Mouse (Mus musculus) myocyte (in vitro differentiated cells): Measurements from ENCODE around the gene Arpc5l. TPM values are rescaled to one million over a fixed set of nuclear protein-coding genes. Genes with fewer than 3 reads are reported as not detected.

Experiments used
- H3K27me3 ChIP-seq: one replicate; pipeline ENCODE4 v1.6.1; 2011; ENCODE audit not compliant: control insufficient read depth, insufficient read depth, insufficient read length
- H3K36me3 ChIP-seq: one replicate; pipeline ENCODE4 v1.6.1; 2011; ENCODE audit not compliant: control insufficient read depth, insufficient read depth
- H3K4me2 ChIP-seq: one replicate; pipeline ENCODE4 v1.6.1; 2011; ENCODE audit warnings: low read depth, control low read depth
- H3K4me3 ChIP-seq: one replicate; pipeline ENCODE4 v1.5.1; 2011; ENCODE audit warnings: mild to moderate bottlenecking, control low read depth, moderate library complexity
- H3K79me2 ChIP-seq: one replicate; pipeline ENCODE4 v1.6.1; 2011; ENCODE audit not compliant: control insufficient read depth, insufficient read depth
- H3ac ChIP-seq: one replicate; pipeline ENCODE4 v1.6.1; 2011; ENCODE audit not compliant: control insufficient read depth, insufficient read length
- CEBPB ChIP-seq: IDR thresholded peaks from 2 replicates; pipeline ENCODE4 v1.6.1; 2011; ENCODE audit warnings: mild to moderate bottlenecking, moderate library complexity; ENCODE audit not compliant: poor library complexity, insufficient read depth, severe bottlenecking
- E2F4 ChIP-seq: IDR thresholded peaks from one replicate; pipeline ENCODE4 v1.6.1; 2011; ENCODE audit warnings: mild to moderate bottlenecking, control low read depth, moderate library complexity; ENCODE audit not compliant: insufficient read depth
- MAX ChIP-seq: IDR thresholded peaks from one replicate; pipeline ENCODE4 v1.6.1; 2011; ENCODE audit warnings: low read depth, mild to moderate bottlenecking, control low read depth
- MYOD1 ChIP-seq, 3 experiments: IDR thresholded peaks; one replicate each; pipeline ENCODE4 v1.6.1; 2011; ENCODE audit warnings: control low read depth in 2 of 3, low read depth in 2 of 3, mild to moderate bottlenecking in 2 of 3, moderate library complexity in 1 of 3; ENCODE audit not compliant: insufficient read length in 2 of 3, control insufficient read depth in 1 of 3
- MYOG ChIP-seq, 3 experiments: IDR thresholded peaks; one replicate each; pipeline ENCODE4 v1.6.1; 2011; ENCODE audit warnings: control low read depth in 2 of 3, low read depth in 2 of 3, mild to moderate bottlenecking in 2 of 3; ENCODE audit not compliant: insufficient read length in 2 of 3, control insufficient read depth in 1 of 3, insufficient read depth in 1 of 3
- POLR2A ChIP-seq: IDR thresholded peaks from one replicate; pipeline ENCODE4 v1.6.1; 2011; ENCODE audit warnings: low read depth, mild to moderate bottlenecking, control low read depth, moderate library complexity; ENCODE audit not compliant: insufficient read length
- POLR2AphosphoS2 ChIP-seq: IDR thresholded peaks from one replicate; pipeline ENCODE4 v1.6.1; 2011; ENCODE audit warnings: low read depth, control low read depth; ENCODE audit not compliant: insufficient read length
- REST ChIP-seq: IDR thresholded peaks from one replicate; pipeline ENCODE4 v1.6.1; 2011; ENCODE audit warnings: mild to moderate bottlenecking, control low read depth, moderate library complexity; ENCODE audit not compliant: insufficient read depth, insufficient read length
- SRF ChIP-seq: IDR thresholded peaks from one replicate; pipeline ENCODE4 v1.6.1; 2011; ENCODE audit warnings: low read depth; ENCODE audit not compliant: control insufficient read depth, insufficient read length
- TCF12 ChIP-seq: IDR thresholded peaks from one replicate; pipeline ENCODE4 v1.6.1; 2011; ENCODE audit warnings: mild to moderate bottlenecking, control low read depth; ENCODE audit not compliant: poor library complexity, insufficient read depth, severe bottlenecking
- TCF3 ChIP-seq: IDR thresholded peaks from one replicate; pipeline ENCODE4 v1.6.1; 2011; ENCODE audit warnings: low read depth, control low read depth; ENCODE audit not compliant: insufficient read length
- USF1 ChIP-seq: IDR thresholded peaks from one replicate; pipeline ENCODE4 v1.6.1; 2011; ENCODE audit warnings: low read depth, mild to moderate bottlenecking, control low read depth, moderate library complexity
- polyA plus RNA-seq: library from polyadenylated mRNA; unstranded; fragments of >200 nt; fragmentation: generic; extraction: Trizol; gene quantifications from one replicate; pipeline ENCODE4 v1.2.1, GENCODE M21; 2012; ENCODE audit warnings: missing spikeins

Arpc5l gene
- polyA plus RNA-seq, 1 experiment = 144 TPM

GRCm38 (mm10) chr2:38970057-38970456, 35.1 kb upstream of the Arpc5l start:
- H3K36me3 ChIP-seq = no peaks in the 10 kb centered on the region
- no peak overlapping the region for H3K4me2 ChIP-seq
- H3ac ChIP-seq = no peak overlapping the region
- TF ChIP-seq TCF12 = no peak
- TF ChIP-seq POLR2AphosphoS2 = no peak
- no peak for TF ChIP-seq TCF3
- no peak for TF ChIP-seq MYOG (IDR thresholded peaks at IDR 0.05; ENCODE audit: control insufficient read depth in 1 of 3, insufficient read depth in 1 of 3, insufficient read length in 2 of 3, low read depth in 2 of 3)
- TF ChIP-seq USF1 = no peak
- no peak for TF ChIP-seq MYOD1 (IDR thresholded peaks at IDR 0.05; ENCODE audit: control insufficient read depth in 1 of 3, insufficient read length in 2 of 3, low read depth in 2 of 3)
- no peak for TF ChIP-seq MAX
- TF ChIP-seq SRF = no peak
- no peak for TF ChIP-seq POLR2A
- no peak for TF ChIP-seq E2F4
- no peak for TF ChIP-seq REST
- TF ChIP-seq CEBPB = no peak
- H3K79me2 ChIP-seq = no peaks in the 10 kb centered on the region
- no peaks in the 10 kb centered on the region for H3K27me3 ChIP-seq
- H3K4me3 ChIP-seq = no peak overlapping the region

DNA sequence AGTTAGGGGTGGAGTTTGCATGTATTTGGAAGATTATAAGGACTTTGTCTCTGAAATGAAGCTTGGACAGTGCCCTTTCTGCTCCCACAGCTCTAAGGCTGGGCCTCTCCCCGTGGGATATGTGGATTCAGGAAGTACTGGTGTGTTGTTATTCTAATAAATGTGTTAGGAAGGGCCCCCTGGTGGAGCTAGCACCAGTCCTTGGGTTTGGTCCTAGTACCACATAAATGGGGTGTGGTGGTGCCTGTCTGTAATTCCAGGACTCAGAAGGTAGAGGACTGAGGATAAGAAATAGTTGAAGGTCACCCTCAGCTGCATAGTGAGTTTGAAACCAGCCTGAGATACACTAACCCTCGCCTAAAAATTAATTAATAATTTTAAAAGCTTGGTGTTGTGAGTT, 31.9 kb upstream of the Arpc5l start:
- Histone ChIP-seq H3K4me2 (peak overlapping the region; percentile 52), H3ac (no peak overlapping the region), H3K36me3 (no peaks in the 10 kb centered on the region), H3K79me2 (no peaks in the 10 kb centered on the region), H3K4me3 (no peak overlapping the region), H3K27me3 (no peaks in the 10 kb centered on the region)
- TF ChIP-seq MAX (no peak), REST (no peak), SRF (no peak), USF1 (no peak), POLR2A (no peak), MYOG (IDR thresholded peaks at IDR 0.05; ENCODE audit: control insufficient read depth in 1 of 3, insufficient read depth in 1 of 3, insufficient read length in 2 of 3, low read depth in 2 of 3) (no peak), CEBPB (no peak), E2F4 (no peak), MYOD1 (IDR thresholded peaks at IDR 0.05; ENCODE audit: control insufficient read depth in 1 of 3, insufficient read length in 2 of 3, low read depth in 2 of 3) (no peak), TCF12 (no peak), POLR2AphosphoS2 (no peak), TCF3 (no peak)

DNA sequence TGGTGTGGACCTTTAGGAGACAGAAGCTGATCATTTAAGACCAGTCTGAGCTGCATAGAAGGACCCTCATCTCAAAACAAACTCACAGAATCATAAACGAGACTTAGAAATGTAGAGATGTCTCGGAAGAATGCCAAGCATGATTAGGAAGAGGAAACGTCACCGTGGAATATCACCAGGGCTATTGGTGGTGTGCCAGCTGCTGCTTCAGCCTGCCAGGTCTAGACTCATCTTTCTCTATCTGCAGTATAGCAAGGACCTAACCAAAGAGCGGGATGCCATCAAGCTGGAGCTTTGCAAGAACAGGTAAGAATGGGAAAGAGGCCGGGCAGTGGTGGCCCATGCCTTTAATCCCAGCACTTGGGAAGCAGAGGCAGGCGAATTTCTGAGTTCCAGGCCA, 31.4 kb upstream of the Arpc5l start:
- H3K27me3 ChIP-seq = no peaks in the 10 kb centered on the region
- no peaks in the 10 kb centered on the region for H3K79me2 ChIP-seq
- no peak overlapping the region for H3K4me3 ChIP-seq
- no peak for TF ChIP-seq CEBPB
- no peak for TF ChIP-seq POLR2A
- TF ChIP-seq USF1 = no peak
- no peak for TF ChIP-seq SRF
- no peak for TF ChIP-seq MYOD1 (IDR thresholded peaks at IDR 0.05; ENCODE audit: control insufficient read depth in 1 of 3, insufficient read length in 2 of 3, low read depth in 2 of 3)
- TF ChIP-seq MYOG (IDR thresholded peaks at IDR 0.05; ENCODE audit: control insufficient read depth in 1 of 3, insufficient read depth in 1 of 3, insufficient read length in 2 of 3, low read depth in 2 of 3) = no peak
- TF ChIP-seq E2F4 = no peak
- TF ChIP-seq MAX = no peak
- no peak for TF ChIP-seq REST
- no peak for TF ChIP-seq POLR2AphosphoS2
- TF ChIP-seq TCF12 = no peak
- H3K4me2 ChIP-seq = peak overlapping the region; percentile 52
- H3ac ChIP-seq = no peak overlapping the region
- no peaks in the 10 kb centered on the region for H3K36me3 ChIP-seq

- Histone ChIP-seq H3K79me2 (no peaks in the 10 kb centered on the region), H3K36me3 (no peaks in the 10 kb centered on the region), H3K27me3 (no peaks in the 10 kb centered on the region), H3K4me3 (no peak overlapping the region), H3K4me2 (peak overlapping the region; percentile 52), H3ac (no peak overlapping the region)
- TF ChIP-seq CEBPB (no peak), TCF12 (no peak), POLR2AphosphoS2 (no peak), MYOD1 (IDR thresholded peaks at IDR 0.05; ENCODE audit: control insufficient read depth in 1 of 3, insufficient read length in 2 of 3, low read depth in 2 of 3) (peak in 2 of 3 experiments; percentile 25 to 47), E2F4 (no peak), MYOG (IDR thresholded peaks at IDR 0.05; ENCODE audit: control insufficient read depth in 1 of 3, insufficient read depth in 1 of 3, insufficient read length in 2 of 3, low read depth in 2 of 3) (peak in 1 of 3 experiments; percentile 60), TCF3 (no peak), REST (no peak)
Observed at GRCm38 (mm10) chr2:38974171-38974570, 31.0 kb upstream of the Arpc5l start.

DNA sequence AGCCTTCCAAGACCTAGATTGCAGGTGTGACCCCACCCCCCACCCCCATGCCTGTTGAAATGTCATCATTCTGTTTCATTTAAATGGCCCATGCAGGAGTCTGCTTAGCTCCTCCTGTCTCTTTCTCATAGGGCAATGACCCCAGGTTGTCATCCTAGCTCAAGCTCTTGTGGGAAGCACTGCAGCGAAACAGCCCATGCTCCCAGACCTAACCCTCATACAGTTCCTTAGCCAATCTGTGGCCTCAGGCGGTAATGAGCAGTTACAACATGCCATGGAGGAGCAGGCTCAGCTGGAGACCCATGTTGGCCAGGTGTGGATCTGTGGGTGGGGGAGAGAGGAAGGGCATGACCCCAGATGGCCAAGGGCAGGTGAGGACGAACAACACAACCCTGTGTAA, 30.0 kb upstream of the Arpc5l start:
- Histone ChIP-seq H3K4me3 (no peak overlapping the region), H3K4me2 (no peak overlapping the region), H3K79me2 (no peaks in the 10 kb centered on the region), H3ac (no peak overlapping the region), H3K27me3 (no peaks in the 10 kb centered on the region), H3K36me3 (no peaks in the 10 kb centered on the region)
- TF ChIP-seq MYOG (IDR thresholded peaks at IDR 0.05; ENCODE audit: control insufficient read depth in 1 of 3, insufficient read depth in 1 of 3, insufficient read length in 2 of 3, low read depth in 2 of 3) (no peak), E2F4 (no peak), POLR2A (no peak), SRF (no peak), TCF12 (no peak), MYOD1 (IDR thresholded peaks at IDR 0.05; ENCODE audit: control insufficient read depth in 1 of 3, insufficient read length in 2 of 3, low read depth in 2 of 3) (no peak), USF1 (no peak), TCF3 (no peak), MAX (no peak), CEBPB (no peak), POLR2AphosphoS2 (no peak), REST (no peak)
